9 mouse cellular contexts compared by ENCODE assay signal in the genomic region with DNA sequence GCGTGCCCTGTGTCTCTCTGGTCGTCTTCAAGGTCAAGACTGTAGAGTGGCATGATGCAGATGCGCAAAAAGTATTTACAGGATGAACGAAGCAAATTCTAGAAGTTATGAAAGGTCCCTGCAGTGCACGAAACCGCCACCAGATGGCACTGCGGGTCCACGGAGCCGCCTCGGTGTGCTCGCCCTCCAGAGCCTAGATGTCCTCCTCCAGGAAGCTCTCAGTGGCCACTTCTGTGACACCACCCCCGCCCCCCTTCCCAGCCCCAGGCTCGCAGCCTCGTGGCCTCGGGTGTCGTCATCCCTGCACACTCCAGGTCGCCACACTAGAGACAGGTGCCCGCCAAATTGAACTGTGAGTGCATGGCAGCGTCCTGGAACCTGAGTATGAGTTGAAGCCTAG. TPM values are rescaled to one million over a fixed set of nuclear protein-coding genes. Genes with fewer than 3 reads are reported as not detected.
DNase-seq lines count a peak whose midpoint lies in the region; ATAC-seq lines count a peak whose summit lies in the region.
"Had no signal": no experiment of that assay in that cellular context is flagged by ENCODE, and none has a peak within 500 bp of the region (broad histone marks: within the 10 kb centered on the region; RNA-seq: fewer than 3 reads in every experiment).

No protein-coding gene starts in this region.

- no peaks in the 10 kb centered on the region for H3K36me3 ChIP-seq in hindbrain, embryonic 11.5 days (ENCODE audit: control insufficient read depth, insufficient read depth, low read length)

- 4% methylated on average over 19 of the region's 19 CpGs for WGBS in hindbrain, embryonic 11.5 days

- H3K4me1 ChIP-seq in hindbrain, embryonic 11.5 days (replicated peaks; ENCODE audit: control insufficient read depth, insufficient read depth, low read length): peaks cover 5% of the 10 kb centered on the region; the same call in 1 of the 2 replicates

- H3K4me3 ChIP-seq in hindbrain, embryonic 11.5 days (ENCODE audit: low read depth, low read length): no peak overlapping the region

- peaks cover 31% of the 10 kb centered on the region for H3K27me3 ChIP-seq in hindbrain, embryonic 11.5 days (ENCODE audit: control insufficient read depth, insufficient read depth, low read length)

- no peak overlapping the region for H3K4me2 ChIP-seq in hindbrain, embryonic 11.5 days (replicated peaks; ENCODE audit: low read depth, low read length)

- H3K27ac ChIP-seq in hindbrain, embryonic 11.5 days (ENCODE audit: low read depth, low read length): no peak overlapping the region
- H3K27ac ChIP-seq: macrophage had no signal

- peak; percentile 57 for DNase-seq in MEL-GATA-1-ER (ENCODE audit: extremely low read depth, low read depth)
- peak; percentile 79 for DNase-seq in cerebellum, adult 9-10 months
- peak; percentile 94 for DNase-seq in hindbrain, embryonic 11.5 days (ENCODE audit: low spot score)
- peak; percentile 58 for DNase-seq in layer of hippocampus, adult 9-11 months
- DNase-seq in lung, postnatal 25 days (ENCODE audit: low spot score): peak; percentile 86
- DNase-seq in retina, postnatal 7 days (ENCODE audit: low read depth, low spot score): peak; percentile 74
- peak; percentile 75 for DNase-seq in urinary bladder, adult 2 months (ENCODE audit: low spot score)

- H3K9me3 ChIP-seq in hindbrain, embryonic 11.5 days (ENCODE audit: control insufficient read depth, low read length): no peaks in the 10 kb centered on the region

- ATAC-seq in frontal cortex, adult (ENCODE audit: low TSS enrichment): peak; percentile 50; the same call in 1 of the 2 replicates
- ATAC-seq in hindbrain, embryonic 11.5 days (ENCODE audit: low FRiP score): peak; percentile 68; the same call in 1 of the 2 replicates

- no peak overlapping the region for H3K9ac ChIP-seq in hindbrain, embryonic 11.5 days (ENCODE audit: low read depth, low read length)

RNA-seq across cellular contexts. Expression of gene Ckm, which starts 0.8 kb away (rescaled TPM):
- 0.13 TPM in 1 of 2 replicates, not detected in the other for polyA plus RNA-seq in hindbrain, embryonic 11.5 days (2014; fragmentation: Nextera tagmentation; extraction: Ambion mirVana)
- polyA plus RNA-seq in urinary bladder, adult 2 months (2012; rRNA removed): 417 and 477 TPM in 2 replicates
- polyA plus RNA-seq: macrophage had no signal

RNA-seq across cellular contexts. Expression of gene Klc3, which starts 1.5 kb away (rescaled TPM):
- 2.3 TPM in 2 replicates for polyA plus RNA-seq in hindbrain, embryonic 11.5 days (2014; fragmentation: Nextera tagmentation; extraction: Ambion mirVana)
- 6.5 and 7.9 TPM in 2 replicates for polyA plus RNA-seq in urinary bladder, adult 2 months (2012; rRNA removed)
- polyA plus RNA-seq: macrophage had no signal

RNA-seq across cellular contexts. Expression of gene Ercc2, which starts 23.6 kb away (rescaled TPM):
- 7.7 and 8.7 TPM in 2 replicates for polyA plus RNA-seq in hindbrain, embryonic 11.5 days (2014; fragmentation: Nextera tagmentation; extraction: Ambion mirVana)
- polyA plus RNA-seq in urinary bladder, adult 2 months (2012; rRNA removed): 23.8 and 24.5 TPM in 2 replicates

RNA-seq across cellular contexts. Expression of gene Ppp1r13l, which starts 45.9 kb away (rescaled TPM):
- 3.2 and 5.0 TPM in 2 replicates for polyA plus RNA-seq in hindbrain, embryonic 11.5 days (2014; fragmentation: Nextera tagmentation; extraction: Ambion mirVana)
- 16.5 and 19.6 TPM in 2 replicates for polyA plus RNA-seq in urinary bladder, adult 2 months (2012; rRNA removed)

RNA-seq across cellular contexts. Expression of gene Cd3eap, which starts 46.1 kb away (rescaled TPM):
- polyA plus RNA-seq in hindbrain, embryonic 11.5 days (2014; fragmentation: Nextera tagmentation; extraction: Ambion mirVana): 14.7 and 15.2 TPM in 2 replicates
- polyA plus RNA-seq in urinary bladder, adult 2 months (2012; rRNA removed): 8.9 and 9.8 TPM in 2 replicates

Comparison
In these comparisons a context has a peak if more than half of its experiments do, and no peak if none do; other contexts are left out.
1. RNA of gene Ckm, which starts 0.8 kb away (polyA plus RNA-seq): 417 to 477 TPM in urinary bladder, adult 2 months; 0.13 TPM in hindbrain, embryonic 11.5 days; every median in the first group is over 100 times any median in the second.
2. Peak in every context shown above with its lines, with median percentiles within 50 percentile points of each other: DNase-seq.